Mouse (Mus musculus): ENCODE data around the gene Fkbp15.

Fkbp15 gene

GRCm38 (mm10) chr4:62265154-62265836 is 95.1 kb downstream of the Fkbp15 start:
- no peak for DNase-seq (ENCODE audit: low read depth, low spot score)
- Histone ChIP-seq H3K27me3 (ENCODE audit: control insufficient read depth, insufficient read depth, low read length, poor library complexity, severe bottlenecking) (no peaks in the 10 kb centered on the region), H3K36me3 (ENCODE audit: control insufficient read depth, insufficient read depth, low read length, poor library complexity, severe bottlenecking) (no peaks in the 10 kb centered on the region)

DNA sequence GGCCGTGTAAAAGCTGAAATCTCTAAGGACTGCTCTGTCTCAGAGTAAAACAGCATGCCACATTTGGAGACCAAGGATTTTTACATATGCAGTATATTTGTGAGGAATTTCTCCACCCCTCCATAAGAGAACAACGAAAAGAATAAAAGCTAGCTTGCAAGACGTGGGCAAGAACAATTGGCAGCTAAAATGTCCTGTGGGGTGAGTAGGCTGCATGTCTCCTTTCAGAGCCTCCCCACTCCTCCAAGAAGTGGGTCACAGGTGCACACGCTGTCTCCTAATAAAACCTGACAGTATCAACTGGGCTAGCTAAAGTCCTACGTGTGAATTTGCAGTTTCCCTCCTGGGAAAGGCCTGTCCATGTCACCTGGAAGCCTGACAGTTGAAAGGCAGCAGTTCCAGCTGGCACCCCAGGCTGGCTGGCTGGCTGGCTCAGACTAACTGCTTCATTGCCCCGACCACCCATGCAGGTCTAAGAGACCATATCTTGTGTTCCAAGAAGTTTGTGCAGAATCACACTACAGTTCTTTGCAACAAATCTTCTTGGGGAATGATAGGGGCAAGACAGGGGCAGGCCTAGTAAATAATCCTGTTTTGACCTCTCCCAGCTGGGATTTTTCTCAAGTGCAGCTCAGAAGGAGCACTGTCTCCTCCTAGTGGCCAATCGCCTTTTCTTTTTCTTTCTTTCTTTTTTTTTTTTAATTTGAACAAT is 97.1 kb downstream of the Fkbp15 start:
- peak; percentile 22 for DNase-seq (ENCODE audit: low read depth, low spot score)
- H3K36me3 ChIP-seq (ENCODE audit: control insufficient read depth, insufficient read depth, low read length, poor library complexity, severe bottlenecking): no peaks in the 10 kb centered on the region
- no peaks in the 10 kb centered on the region for H3K27me3 ChIP-seq (ENCODE audit: control insufficient read depth, insufficient read depth, low read length, poor library complexity, severe bottlenecking)

GRCm38 (mm10) chr4:62262276-62262675 is 98.1 kb downstream of the Fkbp15 start, which contains the start of gene Slc31a2:
TSS of gene Slc31a2 (plus strand) at chr4:62262562.
- H3K27me3 ChIP-seq (ENCODE audit: control insufficient read depth, insufficient read depth, low read length, poor library complexity, severe bottlenecking): no peaks in the 10 kb centered on the region
- no peaks in the 10 kb centered on the region for H3K36me3 ChIP-seq (ENCODE audit: control insufficient read depth, insufficient read depth, low read length, poor library complexity, severe bottlenecking)
- DNase-seq (ENCODE audit: low read depth, low spot score): no peak

DNA sequence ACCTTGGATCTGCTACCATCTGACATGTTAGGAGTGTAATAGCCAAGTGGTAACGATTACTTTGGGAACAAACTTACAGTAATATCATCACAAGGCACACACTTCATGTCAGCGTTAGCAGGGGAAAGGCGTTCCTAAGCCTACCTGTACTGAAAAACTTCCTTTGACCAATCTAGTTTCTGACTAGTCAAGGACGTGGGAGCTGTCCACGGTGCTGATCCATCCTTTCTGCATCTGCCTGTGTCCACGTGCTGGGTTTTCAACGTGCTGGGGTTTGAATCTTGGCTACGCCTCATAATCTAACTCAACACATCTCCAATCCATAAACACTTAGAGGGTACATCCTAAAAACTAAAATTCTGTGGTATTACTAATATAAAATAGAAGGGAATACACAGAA is 103.4 kb downstream of the Fkbp15 start:
- H3K36me3 ChIP-seq (ENCODE audit: control insufficient read depth, insufficient read depth, low read length, poor library complexity, severe bottlenecking): no peaks in the 10 kb centered on the region
- peak; percentile 49 for DNase-seq (ENCODE audit: low read depth, low spot score)
- no peaks in the 10 kb centered on the region for H3K27me3 ChIP-seq (ENCODE audit: control insufficient read depth, insufficient read depth, low read length, poor library complexity, severe bottlenecking)

- Histone ChIP-seq H3K36me3 (ENCODE audit: control insufficient read depth, insufficient read depth, low read length, poor library complexity, severe bottlenecking) (no peaks in the 10 kb centered on the region), H3K27me3 (ENCODE audit: control insufficient read depth, insufficient read depth, low read length, poor library complexity, severe bottlenecking) (no peaks in the 10 kb centered on the region)
- no peak for DNase-seq (ENCODE audit: low read depth, low spot score)
Measured at GRCm38 (mm10) chr4:62254551-62254950, 105.8 kb downstream of the Fkbp15 start.

- no peaks in the 10 kb centered on the region for H3K36me3 ChIP-seq (ENCODE audit: control insufficient read depth, insufficient read depth, low read length, poor library complexity, severe bottlenecking)
- DNase-seq (ENCODE audit: low read depth, low spot score): no peak
Measured at GRCm38 (mm10) chr4:62251776-62252175, 108.6 kb downstream of the Fkbp15 start.

GRCm38 (mm10) chr4:62250896-62251544 is 109.3 kb downstream of the Fkbp15 start:
- Histone ChIP-seq H3K27me3 (ENCODE audit: control insufficient read depth, insufficient read depth, low read length, poor library complexity, severe bottlenecking) (no peaks in the 10 kb centered on the region), H3K36me3 (ENCODE audit: control insufficient read depth, insufficient read depth, low read length, poor library complexity, severe bottlenecking) (no peaks in the 10 kb centered on the region)
- peak; percentile 21 for DNase-seq (ENCODE audit: low read depth, low spot score)

More at GRCm38 (mm10) chr4:62251776-62252175, 108.6 kb downstream of the Fkbp15 start:
- no peaks in the 10 kb centered on the region for H3K27me3 ChIP-seq (ENCODE audit: control insufficient read depth, insufficient read depth, low read length, poor library complexity, severe bottlenecking)
